Mouse (Mus musculus) thymus, postnatal 4 days (tissue): Measurements from ENCODE around the gene Gm8857.
A peak's percentile ranks its signal among the peaks of the same experiment; 100 is the strongest.
"Not testable (repeated sequence)": the region's sequence is repeated elsewhere in the genome, so short reads cannot be mapped to it uniquely, and the experiment has no call there.

Source experiments
- DNase-seq: peaks from one replicate; pipeline ENCODE4 v3.0.0; 2021

Gm8857 gene

DNA sequence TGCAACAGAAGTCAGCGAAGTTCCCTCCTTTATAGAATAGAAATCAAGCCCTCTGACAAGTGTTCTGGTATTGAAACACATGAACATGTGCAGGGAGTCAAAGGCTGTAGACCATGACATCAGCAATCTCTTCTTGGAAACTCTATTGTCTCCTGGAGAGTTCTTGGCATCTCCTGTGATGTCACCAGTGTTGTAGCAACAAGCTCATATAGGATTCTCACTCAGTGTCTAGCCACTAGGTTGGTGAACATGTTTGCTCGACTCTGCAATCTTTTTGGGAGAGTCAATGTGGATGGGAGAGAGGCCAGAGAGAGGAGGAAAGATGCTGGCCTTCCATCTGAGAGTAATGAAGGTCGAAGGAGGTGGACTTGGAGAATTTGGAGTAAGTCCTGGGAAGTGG, at the start of gene Gm8857, which contains the start of gene Gm8871:
TSS of gene Gm8857 (plus strand) at position 303 of the 400 bp plus-strand sequence.
TSS of gene Gm8871 (plus strand) at position 301 of the 400 bp plus-strand sequence.
- DNase-seq = not testable (repeated sequence)

DNA sequence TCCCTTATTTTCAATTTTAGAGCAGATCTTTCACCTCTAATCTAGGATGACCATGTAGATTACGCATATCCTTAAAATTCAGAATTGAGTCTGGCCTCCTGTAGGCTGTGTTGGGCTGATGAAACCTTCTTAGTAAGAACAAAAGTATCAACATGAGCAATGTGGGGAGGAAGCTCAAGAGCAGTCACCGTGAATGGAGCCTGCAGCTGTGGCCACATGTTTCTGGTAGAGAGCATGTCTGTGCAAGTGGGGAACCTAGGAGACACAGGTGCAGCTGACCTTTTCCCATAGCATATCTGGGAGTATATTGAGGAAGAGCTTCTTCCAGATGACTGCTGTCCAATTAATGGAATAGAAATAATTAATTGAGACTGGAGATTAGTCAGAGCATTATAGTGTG, 5.9 kb downstream of the Gm8857 start:
- DNase-seq = not testable (repeated sequence)

DNA sequence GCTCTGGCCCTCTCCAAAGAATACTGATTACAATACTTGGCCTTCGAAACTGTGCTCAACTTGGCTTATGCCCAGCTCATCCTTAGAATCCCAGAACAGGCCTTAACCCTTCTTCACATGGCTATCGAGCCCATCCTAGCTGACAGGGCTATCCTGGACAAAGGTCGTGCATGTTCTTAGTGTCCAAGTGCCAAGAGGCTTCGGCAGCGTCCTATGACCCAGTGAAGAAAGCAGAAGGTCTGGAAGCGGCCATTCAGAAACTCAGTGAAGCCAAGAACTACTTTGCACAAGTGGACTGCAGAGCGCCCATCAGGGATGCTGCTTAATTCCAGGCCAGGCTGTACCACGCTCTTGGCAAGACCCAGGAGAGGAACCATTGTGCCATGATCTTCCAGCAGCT, 10.4 kb downstream of the Gm8857 start:
- DNase-seq = peak; percentile 4
